Mouse (Mus musculus): ENCODE results near the gene Prr7.

The Prr7 gene

DNA sequence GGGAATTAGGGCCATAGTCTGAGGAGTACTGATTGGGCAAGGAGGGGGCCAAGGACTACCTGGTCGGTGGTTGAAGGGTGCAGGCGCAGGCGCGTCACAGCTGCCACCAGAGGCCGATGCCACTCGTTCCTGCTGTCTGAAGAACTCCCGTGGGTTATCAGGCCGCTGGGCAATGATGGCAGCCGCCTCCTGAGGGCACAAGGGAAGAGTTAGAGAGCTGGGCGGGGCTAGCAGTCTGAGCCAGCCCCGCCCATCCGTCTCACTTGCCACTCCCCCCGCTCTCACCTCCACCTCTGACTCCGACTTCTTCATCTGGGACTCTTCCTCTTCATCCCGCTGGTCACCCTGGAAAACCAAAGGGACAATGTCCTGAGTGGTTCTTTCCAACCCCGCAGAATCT, 13.4 kb downstream of the Prr7 start:
- DNase-seq (ENCODE audit: inconsistent ontology term), result no peak

DNA sequence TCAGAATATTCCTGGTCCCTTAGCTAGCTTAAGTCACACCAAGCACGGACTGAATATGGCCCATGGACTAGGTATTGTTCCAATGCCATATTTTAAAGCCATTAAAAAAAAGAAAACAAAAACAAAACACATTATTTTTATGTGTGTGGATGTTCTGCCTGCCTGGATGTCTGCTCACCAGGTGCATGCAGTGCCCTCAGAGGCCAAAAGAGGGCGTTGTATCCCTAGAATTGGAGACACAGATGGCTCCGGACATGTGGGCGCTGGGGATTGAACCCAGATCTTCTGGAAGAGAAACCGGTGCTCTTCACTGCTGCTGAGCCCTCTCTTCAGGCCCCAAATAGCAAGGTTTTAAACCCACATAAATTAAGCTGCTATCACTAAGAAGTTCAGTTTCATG, 14.0 kb downstream of the Prr7 start:
- DNase-seq (ENCODE audit: inconsistent ontology term), result no peak

DNA sequence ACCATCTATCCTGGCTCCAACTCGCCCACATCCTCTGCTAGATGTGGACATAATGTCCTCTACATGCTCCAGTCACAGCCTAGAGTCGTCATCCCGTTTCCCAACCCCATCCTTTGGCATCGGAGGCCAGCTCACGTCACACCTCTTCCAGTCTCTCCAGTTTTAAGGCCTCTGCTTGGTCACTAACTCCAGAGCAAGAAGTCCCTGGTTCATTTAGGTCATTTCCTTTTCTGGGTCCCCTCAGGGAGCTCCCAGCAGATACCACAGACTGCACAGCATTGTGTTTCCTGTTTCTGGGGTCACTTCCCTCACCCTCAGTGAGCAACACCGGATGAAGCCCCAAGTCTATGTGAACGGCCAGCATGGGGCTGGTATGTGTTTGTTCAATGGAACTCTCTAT, 14.9 kb downstream of the Prr7 start:
- DNase-seq (ENCODE audit: inconsistent ontology term), result no peak

DNA sequence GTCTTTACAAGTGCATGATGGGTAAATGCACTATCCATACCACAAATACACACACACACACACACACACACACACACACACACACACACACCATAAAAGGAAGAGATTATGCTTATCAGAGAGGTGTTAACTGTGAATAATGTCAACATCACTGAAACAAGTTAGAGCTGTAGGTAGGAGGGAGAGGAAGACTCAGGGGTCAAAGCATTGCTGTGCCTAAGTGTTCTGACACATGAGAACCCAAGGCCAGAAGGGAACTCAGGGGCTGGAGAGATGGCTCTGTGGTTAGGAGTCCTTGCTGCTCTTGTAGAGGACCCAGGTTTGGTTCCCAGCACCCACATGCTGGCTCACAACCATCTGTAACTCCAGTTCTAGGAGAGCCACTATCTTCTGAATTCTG, 15.9 kb downstream of the Prr7 start:
- DNase-seq (ENCODE audit: inconsistent ontology term), result no peak

DNA sequence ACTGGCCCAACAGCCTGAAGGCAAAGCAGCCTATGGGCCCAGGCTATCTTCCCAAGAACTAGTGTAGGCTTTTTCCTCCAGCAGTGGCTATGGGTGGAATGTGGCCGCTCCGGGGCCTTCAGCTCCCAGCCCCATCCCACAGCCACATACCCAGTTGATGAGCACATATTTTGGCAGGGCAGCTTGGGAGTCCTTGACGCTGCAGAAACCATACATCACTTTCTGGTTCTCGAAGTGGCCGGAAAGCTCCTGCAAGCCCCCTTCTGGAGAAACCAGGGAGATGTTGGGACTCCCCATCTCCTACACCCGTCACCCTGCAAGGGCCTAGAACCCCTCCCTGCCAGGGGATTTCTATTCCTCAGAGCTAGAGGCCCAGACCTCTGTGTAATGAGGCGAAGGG, 18.5 kb downstream of the Prr7 start:
- peak; percentile 91 for DNase-seq (ENCODE audit: inconsistent ontology term)

DNA sequence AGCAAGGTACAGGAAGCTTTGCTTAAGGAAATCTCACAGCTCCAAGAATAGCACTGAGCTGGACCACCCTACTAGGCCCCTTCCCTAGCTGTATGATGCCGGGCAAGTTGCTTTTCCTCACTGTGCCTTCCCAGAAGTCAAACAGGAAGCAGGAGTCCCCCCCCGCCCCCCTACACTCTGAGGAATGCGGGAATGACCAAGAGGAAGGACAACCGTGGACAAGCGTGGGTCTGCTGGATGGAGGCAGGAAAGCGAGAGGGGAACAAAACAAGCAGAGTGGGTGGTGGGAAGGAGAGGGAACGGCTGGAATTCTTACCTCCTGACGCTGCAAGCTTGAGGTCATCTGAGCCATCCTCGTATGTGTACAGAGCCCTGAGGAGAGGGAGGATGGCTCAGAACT, 19.0 kb downstream of the Prr7 start:
- DNase-seq (ENCODE audit: inconsistent ontology term), result peak; percentile 90

DNA sequence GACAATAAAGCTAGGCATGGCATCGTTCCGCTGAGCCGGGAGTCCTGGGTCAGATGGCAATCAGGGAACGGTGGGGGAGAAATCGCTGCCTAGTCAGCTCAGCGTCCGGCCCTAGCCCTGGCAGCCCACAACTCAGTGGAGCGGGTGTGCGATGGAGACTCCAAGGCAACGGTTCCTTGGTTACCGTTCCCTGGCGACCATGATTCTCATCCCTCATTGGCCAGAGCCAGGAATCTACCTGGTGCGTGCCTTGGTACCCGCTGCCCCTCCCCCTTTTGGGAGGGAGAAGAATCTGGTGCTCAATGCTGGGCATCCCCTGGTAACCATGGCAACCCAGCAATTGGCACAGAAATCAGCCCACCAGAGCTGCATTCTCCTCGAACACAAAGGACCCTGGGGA, 19.5 kb downstream of the Prr7 start:
- no peak for DNase-seq (ENCODE audit: inconsistent ontology term)

DNA sequence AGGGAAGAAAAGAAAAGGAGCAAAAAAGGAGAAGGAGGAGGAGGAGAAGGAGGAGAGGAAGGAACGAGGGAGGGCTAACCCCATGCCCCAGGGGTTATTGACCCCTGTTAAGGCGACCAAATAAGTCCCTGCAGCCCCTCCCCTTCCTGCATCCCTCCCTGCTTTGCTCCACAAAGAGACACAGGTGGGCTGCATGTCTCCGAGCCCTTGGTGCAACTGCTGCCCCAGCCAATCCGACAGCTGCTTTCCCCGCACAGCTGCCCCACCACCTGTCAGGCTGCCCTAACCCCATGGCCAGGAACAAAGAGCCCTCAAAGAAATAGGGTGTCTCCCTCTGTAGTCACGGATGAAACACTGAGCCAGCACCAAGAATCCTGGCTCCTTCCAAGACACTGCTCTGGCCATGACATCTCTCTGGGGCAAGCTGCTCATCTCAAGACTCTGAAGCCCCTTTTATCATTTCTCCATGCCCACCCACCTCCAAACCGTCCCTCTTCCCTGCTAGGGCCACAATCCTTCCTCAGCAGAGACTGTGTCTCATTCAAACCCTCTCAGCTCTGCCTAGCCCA, 20.5 kb downstream of the Prr7 start:
- DNase-seq (ENCODE audit: inconsistent ontology term), result no peak

DNA sequence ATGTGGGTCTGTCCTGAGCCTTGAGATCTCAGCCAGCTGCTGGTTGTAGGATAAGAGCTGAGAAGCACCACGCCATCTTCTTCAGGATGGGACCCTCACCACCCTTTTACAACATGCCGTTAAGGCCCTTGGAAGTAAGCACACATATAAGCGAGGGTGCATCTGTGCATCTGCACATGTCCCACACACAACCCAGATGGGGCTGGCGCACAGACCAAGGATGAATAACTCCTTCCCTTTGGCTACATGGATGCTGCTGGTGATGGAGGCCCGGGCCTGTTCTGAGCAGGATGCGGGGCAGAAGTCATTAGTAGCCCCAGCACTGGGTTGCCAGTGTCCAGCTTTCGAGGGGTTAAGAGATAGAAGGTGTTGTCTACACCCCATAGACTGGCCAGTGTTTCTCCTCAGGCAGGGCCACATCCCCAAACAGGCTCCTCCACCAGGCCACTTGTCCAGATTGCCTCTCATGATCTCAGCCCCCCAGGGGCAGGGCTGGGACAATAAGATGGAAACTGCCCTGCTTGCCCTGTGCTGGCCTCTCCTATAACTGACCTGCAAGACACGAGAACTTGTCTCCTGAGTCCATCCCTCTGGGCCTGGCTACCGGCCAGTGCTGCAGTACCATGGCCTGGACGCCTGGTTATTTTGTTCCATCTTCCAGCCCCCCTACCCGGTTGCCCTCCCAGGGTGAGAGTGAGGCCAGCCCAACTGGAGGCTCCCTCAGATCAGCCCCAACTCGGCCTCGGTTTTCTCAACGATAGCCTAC, 22.1 kb downstream of the Prr7 start:
- peak; percentile 66 for DNase-seq (ENCODE audit: inconsistent ontology term)

DNA sequence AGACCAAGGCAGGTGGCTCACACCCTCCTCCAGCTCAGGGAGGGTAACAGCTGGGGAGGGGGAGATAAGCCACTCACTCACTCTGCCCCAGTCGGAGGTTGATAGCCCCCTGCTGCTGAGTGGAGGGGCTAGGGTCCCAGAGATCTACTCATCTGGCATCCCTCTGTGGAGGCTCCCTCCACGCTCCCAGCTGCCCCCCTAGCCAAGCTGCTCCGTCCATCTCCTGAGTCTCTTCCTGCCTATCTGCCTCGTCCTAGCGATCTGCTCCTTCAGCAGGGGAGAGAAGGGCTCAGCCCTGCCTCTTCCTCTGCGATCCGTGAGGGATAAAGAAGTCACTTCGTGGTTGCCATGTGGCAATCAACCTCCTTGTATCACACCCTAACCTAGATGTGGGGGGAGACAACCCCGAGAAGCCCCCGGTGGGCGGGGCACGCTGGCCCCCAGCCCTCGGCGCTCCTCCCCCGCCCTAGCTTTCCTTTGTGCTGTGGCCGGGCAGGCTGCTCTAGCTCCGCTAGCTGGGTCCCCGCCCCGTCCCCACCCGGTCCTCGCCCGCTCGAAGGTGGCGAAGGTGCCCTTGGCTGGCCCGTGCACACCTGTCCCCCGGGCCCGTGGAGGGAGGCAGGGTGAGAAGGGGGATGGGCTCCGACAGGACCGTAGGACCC, 23.0 kb downstream of the Prr7 start:
- DNase-seq (ENCODE audit: inconsistent ontology term), result peak; percentile 64

DNA sequence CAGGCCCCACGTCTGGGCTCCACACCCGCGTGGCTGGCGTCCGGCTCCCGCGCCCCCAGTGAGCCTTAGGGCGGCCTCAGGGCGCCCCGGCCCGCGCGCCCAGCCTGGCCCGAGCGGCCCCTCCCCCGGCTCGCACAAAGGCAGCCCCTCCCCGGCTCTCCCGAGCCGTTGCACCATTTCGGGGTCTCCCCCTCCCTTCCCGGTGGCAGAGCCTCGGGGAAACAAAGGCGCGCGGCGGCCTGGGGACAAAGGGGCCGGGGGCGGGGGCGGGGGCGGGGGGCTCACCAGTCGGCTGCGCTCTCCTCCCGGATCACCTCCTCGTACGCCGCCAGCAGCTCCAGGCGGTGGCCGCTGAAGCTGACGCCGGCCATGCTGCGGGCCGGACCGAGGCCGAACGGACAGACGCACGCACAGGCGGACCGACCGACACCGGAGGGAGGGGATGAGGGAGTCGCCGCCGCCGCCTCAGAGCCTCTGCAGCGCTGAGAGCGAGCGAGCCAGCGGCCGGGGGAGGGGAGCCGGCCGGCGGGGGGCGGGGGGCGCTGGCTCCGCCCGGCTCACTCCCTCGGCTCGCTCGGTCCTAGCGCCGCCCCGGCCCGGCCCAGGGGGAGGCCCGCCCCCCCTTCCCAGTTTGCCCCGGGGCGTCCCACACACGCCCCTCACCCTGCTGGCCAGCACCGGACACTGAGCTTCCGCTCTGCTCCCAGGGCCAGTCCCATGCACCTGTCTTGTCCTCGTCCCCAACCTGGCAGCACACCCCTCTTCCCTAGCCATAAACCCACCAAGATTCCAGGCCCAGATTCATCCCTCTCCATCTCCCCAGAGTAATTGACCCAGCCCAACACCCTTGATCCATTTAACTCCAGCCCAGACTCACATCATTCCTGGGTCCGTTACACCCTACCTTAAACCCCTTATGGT, 23.8 kb downstream of the Prr7 start, which contains the start of gene Dbn1:
Gene Dbn1 (minus strand): TSS at position 534 of the 921 bp plus-strand sequence.
- peak; percentile 77 for DNase-seq (ENCODE audit: inconsistent ontology term)

DNA sequence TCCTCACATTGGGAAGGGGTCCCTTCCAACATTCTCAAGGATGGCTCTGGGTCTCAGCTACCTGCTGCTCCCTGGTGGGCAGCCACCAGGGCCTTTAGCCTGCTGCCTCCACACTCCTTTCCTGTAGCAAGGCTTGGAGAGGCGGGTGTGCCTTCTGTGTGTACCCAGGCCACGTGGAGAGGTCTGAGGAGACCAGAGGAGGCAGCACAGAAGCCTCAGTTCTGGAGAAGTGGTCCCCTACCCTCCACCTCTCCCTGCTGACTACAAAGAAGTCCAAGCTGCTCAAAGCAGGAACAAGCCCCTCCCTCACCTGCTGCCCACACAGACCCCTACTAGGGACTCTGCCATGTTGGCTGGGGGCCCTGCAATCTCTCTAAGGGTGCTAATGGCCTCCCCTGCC, 30.2 kb downstream of the Prr7 start:
- no peak for DNase-seq (ENCODE audit: inconsistent ontology term)

DNA sequence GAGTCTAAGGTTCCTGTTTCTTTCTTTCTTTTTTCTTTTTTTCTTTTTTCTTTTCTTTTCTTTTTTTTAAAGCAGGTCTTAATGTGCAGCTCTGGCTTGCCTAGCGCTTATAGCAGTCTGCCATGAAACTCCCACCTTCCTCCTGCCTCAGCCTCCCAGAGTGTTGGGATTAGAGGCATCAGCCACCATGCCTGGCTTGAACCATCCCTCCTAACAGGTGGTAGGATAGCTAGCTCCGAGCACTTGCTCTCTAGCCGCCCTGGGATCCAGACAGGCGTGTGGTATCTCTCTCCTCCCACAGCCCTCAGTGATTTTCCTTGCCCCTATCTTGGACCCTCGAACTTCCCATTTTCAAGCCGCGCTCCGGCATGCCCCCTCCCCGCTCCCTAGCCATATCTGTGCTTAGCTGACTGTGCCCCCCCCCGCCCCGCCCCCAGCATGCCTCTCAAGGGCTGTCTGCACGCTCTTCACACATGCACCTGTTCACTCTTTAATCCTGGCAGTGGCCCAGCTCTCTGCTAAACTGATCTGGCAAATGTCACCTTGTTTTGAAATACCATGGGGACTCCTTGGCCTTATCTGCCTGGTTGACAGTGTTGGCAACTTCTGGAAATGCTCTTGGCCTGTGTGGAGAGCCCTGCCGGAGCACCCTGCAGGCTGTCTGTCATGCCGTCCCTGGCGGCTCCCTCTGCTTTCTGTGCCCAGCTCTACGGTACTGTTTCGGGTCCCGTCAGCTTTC, 31.0 kb downstream of the Prr7 start:
- DNase-seq (ENCODE audit: inconsistent ontology term), result no peak

DNA sequence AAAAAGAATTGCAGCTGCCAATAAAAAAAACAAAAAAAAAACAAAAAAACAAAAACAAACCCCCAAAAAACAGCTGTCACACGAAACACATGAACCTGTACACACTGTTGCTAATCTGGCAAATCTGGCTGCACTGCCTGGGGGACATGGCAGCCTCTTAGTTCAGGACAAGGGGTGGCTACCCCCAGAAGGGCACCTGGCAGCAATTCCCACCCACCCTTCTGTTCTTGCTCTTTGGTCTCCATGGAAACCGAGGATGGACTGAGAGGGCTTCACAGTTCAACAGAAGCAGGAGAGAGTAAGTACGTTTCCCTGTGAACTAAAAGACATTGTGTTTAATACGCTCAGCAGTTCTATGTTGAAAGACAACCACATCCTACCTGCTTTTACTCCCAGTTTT, 31.6 kb downstream of the Prr7 start:
- no peak for DNase-seq (ENCODE audit: inconsistent ontology term)

DNA sequence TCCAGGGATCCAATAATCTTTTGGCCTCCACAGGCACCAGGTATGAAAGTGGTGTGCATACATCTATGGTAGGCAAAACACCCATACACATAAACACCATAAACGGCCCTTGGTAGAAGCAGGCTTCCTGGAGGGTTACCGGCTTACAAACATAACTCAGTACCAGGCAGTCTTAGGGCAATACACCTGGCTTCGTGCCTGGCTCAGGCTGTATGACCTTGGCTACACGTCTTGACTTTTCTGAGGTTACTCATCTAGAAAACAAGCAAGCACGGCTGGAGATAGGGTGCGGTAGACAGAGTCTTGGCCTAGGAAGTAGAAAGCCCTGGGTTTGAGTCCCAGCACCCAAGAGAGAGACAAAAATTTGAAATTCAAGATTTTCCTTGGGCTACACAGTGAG, 32.6 kb downstream of the Prr7 start:
- DNase-seq (ENCODE audit: inconsistent ontology term), result no peak

DNA sequence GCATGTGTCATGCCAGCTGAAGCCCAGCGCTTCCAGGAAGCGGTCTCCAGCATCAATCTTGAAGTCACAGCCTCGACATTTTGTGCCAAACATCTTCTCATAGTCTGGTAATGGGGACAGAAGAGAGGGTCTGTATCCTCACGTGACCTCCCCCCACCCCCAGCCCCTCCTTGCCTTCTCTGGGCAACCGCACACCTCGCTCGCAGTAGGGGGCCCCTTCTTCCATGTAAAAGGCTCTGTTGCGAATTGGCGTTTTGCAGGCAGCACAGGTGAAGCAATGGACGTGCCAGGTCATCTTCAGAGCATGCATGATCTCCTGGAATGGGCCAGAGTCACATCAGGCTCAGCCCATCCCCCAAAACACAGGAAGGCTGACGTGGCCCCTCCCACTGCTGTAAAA, 34.8 kb downstream of the Prr7 start:
- no peak for DNase-seq (ENCODE audit: inconsistent ontology term)

DNA sequence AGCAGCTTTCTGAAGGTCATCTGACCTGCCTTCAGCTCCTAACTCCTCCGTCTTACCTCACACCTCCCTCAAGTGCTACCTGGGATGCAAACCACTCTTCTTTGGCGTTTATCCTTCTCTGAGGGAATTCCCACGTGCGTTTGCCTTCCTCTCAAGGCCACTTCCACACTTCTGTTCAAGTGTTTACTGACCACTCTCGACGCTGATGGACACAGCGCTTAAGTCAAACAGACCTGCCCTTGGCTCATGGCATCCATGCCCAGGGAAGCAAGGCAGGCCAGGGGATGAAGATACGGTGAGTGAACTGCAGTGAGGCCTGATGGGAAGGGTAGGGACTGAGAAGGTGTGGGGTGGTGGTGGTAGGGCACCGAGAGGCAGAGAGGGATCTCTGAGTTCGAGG, 36.5 kb downstream of the Prr7 start:
- DNase-seq (ENCODE audit: inconsistent ontology term), result no peak

DNA sequence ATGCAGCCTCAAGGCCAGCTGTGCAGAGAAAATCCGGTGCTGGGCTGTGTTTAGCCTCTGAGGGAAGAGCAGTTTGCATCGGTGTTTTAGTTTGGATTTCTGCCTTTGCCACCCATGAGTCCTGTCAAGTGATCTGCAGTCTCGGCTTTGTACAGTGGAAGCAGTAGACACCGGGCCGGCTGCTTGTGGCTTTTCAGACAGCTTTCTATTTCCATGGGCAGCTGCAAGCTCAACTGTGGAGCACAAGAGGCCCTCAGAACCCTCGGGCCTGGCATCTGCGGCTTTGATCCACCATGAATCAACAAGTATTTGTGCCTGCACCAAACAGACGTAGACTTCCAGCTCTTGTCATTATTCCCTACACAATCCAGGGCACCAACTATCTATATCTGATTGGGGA, 38.3 kb downstream of the Prr7 start:
- DNase-seq (ENCODE audit: inconsistent ontology term), result no peak

DNA sequence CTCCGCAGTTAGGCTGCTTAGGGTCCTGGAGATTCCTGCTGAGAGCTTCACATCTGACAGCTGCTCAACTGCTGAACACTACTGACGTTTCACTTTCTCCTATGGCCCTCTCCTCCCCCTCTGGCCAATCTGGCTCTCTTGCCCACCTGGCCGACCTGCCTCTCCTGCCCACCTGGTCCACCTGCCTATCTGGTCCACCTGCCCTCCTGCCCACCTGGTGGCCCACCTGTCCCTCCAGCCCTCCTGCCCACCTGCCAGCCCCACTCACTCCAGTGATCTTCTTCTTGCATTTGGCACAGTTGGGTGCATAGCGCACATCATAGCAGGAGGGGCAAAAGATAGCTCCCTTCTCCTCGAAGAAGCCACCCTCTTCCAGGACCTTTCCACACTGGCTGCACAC, 40.3 kb downstream of the Prr7 start:
- no peak for DNase-seq (ENCODE audit: inconsistent ontology term)

DNA sequence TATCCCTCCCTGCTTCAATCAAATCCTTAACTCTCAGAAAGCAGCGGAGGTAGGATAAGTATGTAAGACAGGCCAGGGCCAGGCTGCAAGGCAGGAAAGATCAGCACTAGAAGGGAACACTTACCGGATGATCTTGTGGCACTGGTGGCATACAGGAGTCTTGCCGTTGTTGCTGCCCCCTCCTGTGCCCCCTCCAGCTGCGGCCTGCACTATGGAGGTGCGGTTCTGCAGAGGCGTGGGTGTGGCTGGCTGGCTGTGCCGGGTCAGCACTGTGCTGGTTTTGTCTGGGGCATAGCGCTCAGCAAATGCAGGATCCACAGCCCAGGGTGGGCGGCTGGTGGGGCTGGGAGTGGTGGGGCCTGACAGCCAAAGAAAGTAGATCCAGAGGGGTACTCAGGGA, 41.7 kb downstream of the Prr7 start:
- no peak for DNase-seq (ENCODE audit: inconsistent ontology term)

DNA sequence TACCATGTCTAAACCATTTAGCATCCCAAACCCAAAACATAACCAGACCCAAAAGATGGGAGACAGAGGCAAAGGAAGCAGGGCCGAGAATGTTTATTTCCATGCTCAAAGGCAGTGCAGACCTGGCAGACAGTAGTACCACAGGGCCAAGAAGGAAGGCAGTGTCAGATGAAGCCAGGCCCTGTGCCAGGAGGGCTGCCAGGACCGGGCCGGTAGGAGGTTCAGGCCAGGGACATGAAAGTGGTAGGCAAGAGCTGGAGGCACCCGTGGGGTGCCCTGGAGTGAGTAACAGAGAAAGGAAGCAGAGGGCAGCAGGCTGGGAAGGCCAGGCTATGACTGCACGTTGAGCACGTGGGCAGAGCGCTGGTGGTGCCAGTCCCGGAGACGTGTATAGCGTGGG, 42.6 kb downstream of the Prr7 start:
- DNase-seq (ENCODE audit: inconsistent ontology term), result peak; percentile 55

Data from Muller cell, postnatal 12 days (primary cell).